Mouse (Mus musculus): ENCODE results near the gene Olfr675. TPM values are rescaled to one million over a fixed set of nuclear protein-coding genes. Genes with fewer than 3 reads are reported as not detected.

The Olfr675 gene
- not detected in 2 replicates for polyA plus RNA-seq (2012; rRNA removed; ENCODE audit: low replicate concordance)

DNA sequence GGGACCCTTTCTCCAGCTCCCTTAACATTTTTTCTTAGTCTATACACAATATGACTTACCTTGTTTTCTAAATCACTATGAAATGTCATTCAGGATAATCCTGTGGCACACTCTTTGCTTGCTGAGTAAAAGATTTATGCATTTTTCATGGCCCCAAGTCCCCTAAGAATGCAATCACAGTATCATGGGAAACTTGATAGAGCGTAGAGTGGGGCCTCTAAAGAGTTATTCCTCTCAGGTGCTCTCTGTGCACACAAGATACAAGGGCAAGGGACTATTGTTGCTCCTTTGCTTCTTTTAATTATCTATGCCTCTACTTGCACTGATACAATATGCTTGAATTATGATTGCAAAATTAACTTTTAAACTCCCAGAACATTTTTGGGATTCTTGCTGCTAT lies at the start of gene Olfr675:
Olfr675 (minus strand) TSS at position 101 of the 400 bp plus-strand sequence.

DNA sequence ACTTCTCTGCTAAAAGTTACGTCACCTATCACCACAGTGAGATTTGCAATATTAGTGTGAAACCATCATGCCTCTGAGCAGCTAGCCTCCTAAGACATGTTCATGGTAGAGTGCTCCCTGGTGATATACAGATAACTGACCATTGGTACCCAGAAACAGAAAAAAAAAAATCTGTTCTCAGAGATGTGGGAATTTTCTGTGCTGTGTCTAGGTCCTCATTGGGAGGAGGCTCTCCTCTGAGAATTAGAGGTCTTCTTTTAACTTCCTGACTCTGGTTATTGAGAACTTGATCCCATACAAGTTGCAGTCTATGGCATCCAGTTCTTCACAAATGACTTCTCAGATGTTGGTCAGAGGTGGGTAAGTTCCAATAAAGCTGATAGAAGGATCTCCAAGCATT lies 35.9 kb upstream of the Olfr675 start, which contains the start of gene Olfr678:
Olfr678 (plus strand) TSS at position 301 of the 400 bp plus-strand sequence.

DNA sequence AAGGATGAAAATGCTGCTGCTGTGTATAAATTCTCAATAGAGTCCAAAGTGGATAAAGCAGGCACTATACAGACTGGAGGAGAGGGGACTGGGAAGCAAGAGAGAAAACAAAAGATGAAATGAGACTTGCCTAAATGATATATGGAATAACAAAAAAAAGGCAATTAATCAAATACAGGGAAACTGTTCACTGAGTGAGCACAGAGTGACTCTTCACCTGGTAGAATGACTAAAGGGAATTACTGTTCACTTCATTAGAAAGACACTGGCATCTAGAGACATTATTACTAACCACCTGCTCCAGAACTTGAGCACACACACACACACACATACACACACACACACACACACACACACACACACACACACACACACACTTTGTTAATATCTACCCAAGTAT lies 4.1 kb upstream of the Olfr675 start, which contains the start of gene Olfr676:
Olfr676 (plus strand) TSS at position 301 of the 400 bp plus-strand sequence.

DNA sequence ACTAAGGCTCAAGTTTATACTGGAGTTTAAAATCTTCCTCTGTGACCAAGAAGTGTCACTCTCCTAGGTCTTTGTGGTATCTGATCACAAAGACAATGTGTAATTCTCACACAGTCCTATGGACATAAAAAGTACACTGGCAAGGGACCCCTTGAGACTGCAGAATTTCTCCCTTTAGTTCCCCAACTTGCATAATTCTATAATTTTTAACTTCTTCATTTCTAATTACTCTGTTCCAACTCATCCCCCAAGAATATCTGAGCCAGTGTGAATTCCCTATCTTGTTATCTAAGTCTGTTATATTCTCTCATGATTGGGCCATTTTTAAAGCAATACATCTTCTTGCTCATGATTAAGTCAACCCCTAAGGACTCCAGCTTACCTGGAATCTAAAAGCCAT lies 26.3 kb downstream of the Olfr675 start, which contains the start of gene Olfr672:
Olfr672 (minus strand) TSS at position 101 of the 400 bp plus-strand sequence.

DNA sequence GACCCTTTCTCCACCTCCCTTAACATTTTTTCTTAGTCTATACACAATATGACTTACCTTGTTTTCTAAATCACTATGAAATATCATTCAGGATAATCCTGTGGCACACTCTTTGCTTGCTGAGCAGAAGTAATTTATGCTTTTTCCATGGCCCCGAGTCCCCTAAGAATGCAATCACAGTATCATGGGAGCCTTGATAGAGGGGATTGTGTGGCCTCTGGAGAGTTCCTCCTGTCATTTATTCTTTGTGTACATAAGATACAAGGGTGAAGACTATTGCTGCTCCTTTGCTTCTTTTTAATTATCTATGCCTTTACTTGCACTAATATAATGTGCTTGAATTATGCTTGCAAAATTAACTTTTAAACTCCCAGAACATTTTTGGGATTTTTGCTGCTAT lies 49.2 kb downstream of the Olfr675 start, which contains the start of gene Olfr671:
Olfr671 (minus strand) TSS at position 101 of the 400 bp plus-strand sequence.

Other genes starting within 250 kb of the Olfr675 start
- gene Usp17lb, start 185.9 kb downstream of the Olfr675 start, polyA plus RNA-seq (2012; rRNA removed; ENCODE audit: low replicate concordance) = not detected in 2 replicates
- not detected in 2 replicates for gene Usp17la, start 171.5 kb downstream of the Olfr675 start, polyA plus RNA-seq (2012; rRNA removed; ENCODE audit: low replicate concordance)
- gene Olfr665, start 150.4 kb downstream of the Olfr675 start, polyA plus RNA-seq (2012; rRNA removed; ENCODE audit: low replicate concordance) = not detected in 2 replicates
- not detected in 2 replicates for gene Olfr666, start 132.5 kb downstream of the Olfr675 start, polyA plus RNA-seq (2012; rRNA removed; ENCODE audit: low replicate concordance)
- not detected in 2 replicates for gene Olfr667, start 107.0 kb downstream of the Olfr675 start, polyA plus RNA-seq (2012; rRNA removed; ENCODE audit: low replicate concordance)
- not detected in 2 replicates for gene Olfr668, start 100.4 kb downstream of the Olfr675 start, polyA plus RNA-seq (2012; rRNA removed; ENCODE audit: low replicate concordance)
- gene Olfr669, start 94.2 kb downstream of the Olfr675 start, polyA plus RNA-seq (2012; rRNA removed; ENCODE audit: low replicate concordance) = not detected in 2 replicates
- not detected in 2 replicates for gene Olfr670, start 65.8 kb downstream of the Olfr675 start, polyA plus RNA-seq (2012; rRNA removed; ENCODE audit: low replicate concordance)
- gene Olfr671, start 49.3 kb downstream of the Olfr675 start, polyA plus RNA-seq (2012; rRNA removed; ENCODE audit: low replicate concordance) = not detected in 2 replicates
- not detected in 2 replicates for gene Olfr672, start 26.4 kb downstream of the Olfr675 start, polyA plus RNA-seq (2012; rRNA removed; ENCODE audit: low replicate concordance)
- not detected in 2 replicates for gene Olfr676, start 4.2 kb upstream of the Olfr675 start, polyA plus RNA-seq (2012; rRNA removed; ENCODE audit: low replicate concordance)
- gene Olfr677, start 22.9 kb upstream of the Olfr675 start, polyA plus RNA-seq (2012; rRNA removed; ENCODE audit: low replicate concordance) = not detected in 2 replicates
- not detected in 2 replicates for gene Olfr678, start 36.0 kb upstream of the Olfr675 start, polyA plus RNA-seq (2012; rRNA removed; ENCODE audit: low replicate concordance)
- gene Olfr679, start 52.7 kb upstream of the Olfr675 start, polyA plus RNA-seq (2012; rRNA removed; ENCODE audit: low replicate concordance) = not detected in 2 replicates
- not detected in 2 replicates for gene Olfr680-ps1, start 64.4 kb upstream of the Olfr675 start, polyA plus RNA-seq (2012; rRNA removed; ENCODE audit: low replicate concordance)
- not detected in 2 replicates for gene Olfr681, start 88.4 kb upstream of the Olfr675 start, polyA plus RNA-seq (2012; rRNA removed; ENCODE audit: low replicate concordance)
- gene Olfr683, start 118.6 kb upstream of the Olfr675 start, polyA plus RNA-seq (2012; rRNA removed; ENCODE audit: low replicate concordance) = not detected in 2 replicates
- gene Olfr684, start 135.2 kb upstream of the Olfr675 start, polyA plus RNA-seq (2012; rRNA removed; ENCODE audit: low replicate concordance) = not detected in 2 replicates
- gene Olfr685, start 157.6 kb upstream of the Olfr675 start, polyA plus RNA-seq (2012; rRNA removed; ENCODE audit: low replicate concordance) = not detected in 2 replicates
- gene Olfr686, start 179.0 kb upstream of the Olfr675 start, polyA plus RNA-seq (2012; rRNA removed; ENCODE audit: low replicate concordance) = not detected in 2 replicates